Mouse (Mus musculus) T-helper 2 cell (primary cell): Measurements from ENCODE around the gene Bri3.

Experiments
- in situ Hi-C: fragments of 300-600 bp; cut with MboI, MseI; formaldehyde crosslinking; loops from one replicate; pipeline ENCODE4 v1.15.1; 2025; ENCODE audit warnings: high pct_unique_total_duplicates

The Bri3 gene

DNA sequence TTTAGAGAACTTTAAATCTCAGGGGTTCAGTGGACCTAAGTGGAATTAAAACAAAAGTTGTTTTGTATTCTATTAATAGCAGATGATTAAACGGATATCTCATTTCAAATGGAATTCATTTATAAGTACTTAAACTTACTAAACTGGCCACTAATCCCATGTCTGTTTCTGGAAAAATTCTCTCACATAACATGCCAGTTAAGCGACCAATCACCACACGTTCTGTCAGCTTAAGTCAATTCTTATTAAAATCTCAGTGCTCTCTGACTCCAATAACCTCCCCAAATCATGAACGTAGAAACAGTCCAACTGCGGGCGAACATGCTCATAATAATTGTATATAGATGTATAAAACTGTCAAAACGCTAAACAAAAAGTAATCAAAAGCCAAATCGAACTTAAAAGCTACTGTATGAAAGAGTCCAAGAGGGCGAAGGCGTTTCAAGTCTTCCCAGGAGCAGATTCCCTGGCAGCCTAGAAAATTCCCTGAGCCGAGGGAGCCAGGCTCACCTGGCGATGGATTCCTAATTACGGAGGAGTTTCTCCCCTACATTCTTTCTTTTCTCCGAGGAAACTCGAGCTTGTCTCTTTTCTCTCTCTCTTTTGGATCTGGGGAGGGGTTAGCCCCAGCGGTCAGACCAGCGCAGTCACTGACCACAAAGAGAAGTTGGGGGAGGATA lies 112.7 kb downstream of the Bri3 start:
- in situ Hi-C loops = loop anchor here (25.0 kb wide), 1 partner anchor 855 kb away; the partner anchor contains the start of genes Zkscan14 and Zkscan5

- in situ Hi-C loops = loop anchor here (25.0 kb wide), 1 partner anchor 855 kb away; the partner anchor contains the start of genes Zkscan14 and Zkscan5
Observed at GRCm38 (mm10) chr5:144357551-144357880, 113.3 kb downstream of the Bri3 start.

DNA sequence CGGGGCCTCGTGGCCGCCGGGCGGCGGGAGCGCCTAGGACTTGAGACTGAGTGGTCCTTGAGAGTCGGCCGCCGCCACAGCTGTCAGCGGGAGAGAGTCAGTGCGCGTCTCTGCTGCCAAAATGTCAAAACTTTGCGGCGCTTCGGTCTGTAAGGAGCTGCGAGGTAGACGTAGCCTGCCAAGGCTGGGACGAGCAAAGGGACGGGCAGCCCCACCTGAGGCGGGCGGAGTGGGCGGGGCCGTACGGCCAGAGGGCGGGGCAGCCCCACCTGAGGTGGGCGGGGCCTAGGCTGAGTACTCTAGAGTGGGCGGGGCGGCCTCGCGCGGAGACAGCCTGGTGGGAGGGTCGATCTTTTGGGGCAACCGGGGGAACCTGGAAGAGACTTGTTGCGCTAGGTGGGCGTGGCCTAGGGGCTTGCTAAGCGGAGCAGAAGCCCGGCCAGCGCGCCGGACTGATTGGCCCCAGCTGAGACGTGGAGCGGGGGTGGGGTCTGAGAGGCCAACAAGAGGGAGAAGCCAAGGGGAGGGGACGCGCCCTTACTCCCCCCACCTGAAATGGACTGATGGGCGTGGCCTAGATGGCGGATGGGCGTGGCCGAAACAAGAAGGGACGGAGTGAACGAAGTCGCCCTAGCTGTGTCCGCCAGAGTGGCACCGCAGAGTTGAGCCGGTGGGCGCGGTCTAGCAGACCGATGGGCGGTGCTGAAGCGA lies 113.8 kb downstream of the Bri3 start, which contains the start of gene Baiap2l1:
Baiap2l1 (minus strand) TSS at position 232 of the 711 bp plus-strand sequence.
- in situ Hi-C loops = loop anchor here (25.0 kb wide), 1 partner anchor 854 kb away; the partner anchor contains the start of genes Zkscan14 and Zkscan5

GRCm38 (mm10) chr5:144358592-144358917 lies 114.3 kb downstream of the Bri3 start:
- in situ Hi-C loops = loop anchor here (25.0 kb wide), 1 partner anchor 854 kb away; the partner anchor contains the start of genes Zkscan14 and Zkscan5

- in situ Hi-C loops = loop anchor here (25.0 kb wide), 1 partner anchor 852 kb away; the partner anchor contains the start of genes Zkscan14 and Zkscan5
Observed at GRCm38 (mm10) chr5:144359886-144360285, 115.6 kb downstream of the Bri3 start.

- in situ Hi-C loops = loop anchor here (25.0 kb wide), 1 partner anchor 852 kb away; the partner anchor contains the start of genes Zkscan14 and Zkscan5
Observed at GRCm38 (mm10) chr5:144360346-144360745, 116.1 kb downstream of the Bri3 start.

- in situ Hi-C loops = loop anchor here (25.0 kb wide), 1 partner anchor 847 kb away; the partner anchor contains the start of genes Zkscan14 and Zkscan5
Observed at GRCm38 (mm10) chr5:144364680-144365357, 120.6 kb downstream of the Bri3 start.

GRCm38 (mm10) chr5:144366551-144366950 lies 122.3 kb downstream of the Bri3 start:
- in situ Hi-C loops = loop anchor here (25.0 kb wide), 1 partner anchor 846 kb away; the partner anchor contains the start of genes Zkscan14 and Zkscan5

DNA sequence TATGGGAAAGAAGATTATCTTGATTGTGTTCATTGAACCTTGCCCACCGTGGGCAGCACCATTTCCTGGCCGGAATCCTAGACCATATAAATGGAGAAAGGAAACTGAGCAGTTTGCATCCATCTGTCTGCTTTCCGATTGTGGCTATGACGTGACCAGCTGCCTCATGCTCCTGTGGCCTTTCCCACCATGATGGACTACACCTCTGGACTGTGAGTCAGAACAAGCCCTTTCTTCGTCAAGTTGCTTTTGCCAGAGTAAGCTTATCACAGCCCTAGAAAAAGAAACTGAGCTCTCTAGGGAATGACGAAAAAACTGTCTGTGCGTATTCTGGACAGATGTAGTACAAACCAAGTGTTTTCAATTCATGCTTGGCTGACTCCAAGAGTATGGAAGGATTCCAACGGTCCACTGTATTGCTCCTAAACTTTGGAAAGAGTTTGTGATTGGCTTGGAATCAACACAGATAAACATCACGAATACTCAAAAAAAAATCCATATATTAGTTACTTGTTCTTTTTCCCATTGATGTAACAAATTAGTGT lies 124.5 kb downstream of the Bri3 start:
- in situ Hi-C loops = loop anchor here (25.0 kb wide), 1 partner anchor 844 kb away; the partner anchor contains the start of genes Zkscan14 and Zkscan5

GRCm38 (mm10) chr5:144370986-144371385 lies 126.7 kb downstream of the Bri3 start:
- in situ Hi-C loops = loop anchor here (25.0 kb wide), 1 partner anchor 841 kb away; the partner anchor contains the start of genes Zkscan14 and Zkscan5

GRCm38 (mm10) chr5:144372177-144372576 lies 127.9 kb downstream of the Bri3 start:
- in situ Hi-C loops = loop anchor here (25.0 kb wide), 1 partner anchor 840 kb away; the partner anchor contains the start of genes Zkscan14 and Zkscan5

- in situ Hi-C loops = loop anchor here (25.0 kb wide), 1 partner anchor 839 kb away; the partner anchor contains the start of genes Zkscan14 and Zkscan5
Observed at GRCm38 (mm10) chr5:144372885-144373284, 128.6 kb downstream of the Bri3 start.

DNA sequence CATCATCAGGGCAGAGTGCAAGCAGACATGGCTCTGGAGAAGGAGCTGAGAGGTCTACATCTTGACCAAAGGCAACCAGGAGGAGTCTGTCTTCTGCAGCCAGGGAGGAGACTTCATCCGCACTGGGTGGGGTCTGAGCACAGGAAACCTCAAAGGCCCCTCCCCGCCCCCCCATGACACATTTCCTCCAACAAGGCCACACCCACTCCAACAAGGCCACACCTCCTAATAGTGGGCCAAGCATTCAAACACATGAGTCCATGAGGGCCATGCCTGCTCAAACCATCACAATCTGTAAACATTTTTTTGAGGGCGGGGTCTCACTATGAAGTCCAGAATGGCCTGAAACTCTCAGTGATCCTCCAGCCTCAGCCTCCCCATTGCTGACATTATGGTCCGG lies 135.2 kb downstream of the Bri3 start:
- in situ Hi-C loops = no loop called here

DNA sequence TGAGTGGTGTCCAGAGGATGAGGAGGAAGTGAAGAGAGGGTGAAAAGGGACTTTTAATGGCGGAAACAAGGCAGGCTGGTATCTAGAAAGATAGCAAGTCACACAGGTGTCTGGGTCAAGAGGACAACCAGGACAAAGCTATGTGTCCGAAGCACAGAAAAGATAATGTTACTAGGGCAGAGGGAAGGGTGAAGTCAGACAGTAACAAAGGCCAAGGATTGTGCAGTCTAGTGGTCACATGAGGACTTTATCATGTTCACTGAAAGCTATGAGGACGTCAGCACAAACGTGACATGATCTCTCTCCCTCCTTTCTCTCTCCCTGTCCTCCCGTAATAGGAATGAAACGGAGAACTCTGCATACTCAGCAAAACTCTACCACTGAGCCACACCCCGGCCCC lies 136.5 kb downstream of the Bri3 start:
- in situ Hi-C loops = no loop called here

GRCm38 (mm10) chr5:144381782-144382181 lies 137.5 kb downstream of the Bri3 start:
- in situ Hi-C loops = no loop called here

- in situ Hi-C loops = no loop called here
Observed at GRCm38 (mm10) chr5:144383936-144384335, 139.7 kb downstream of the Bri3 start.

GRCm38 (mm10) chr5:144387851-144388250 lies 143.6 kb downstream of the Bri3 start:
- in situ Hi-C loops = loop anchor here (5.0 kb wide), 1 partner anchor 344 kb away; no protein-coding TSS in a partner anchor

GRCm38 (mm10) chr5:144394142-144394541 lies 149.9 kb downstream of the Bri3 start:
- in situ Hi-C loops = no loop called here

GRCm38 (mm10) chr5:144397566-144397965 lies 153.3 kb downstream of the Bri3 start:
- in situ Hi-C loops = no loop called here

- in situ Hi-C loops = no loop called here
Observed at GRCm38 (mm10) chr5:144400821-144401220, 156.6 kb downstream of the Bri3 start.

DNA sequence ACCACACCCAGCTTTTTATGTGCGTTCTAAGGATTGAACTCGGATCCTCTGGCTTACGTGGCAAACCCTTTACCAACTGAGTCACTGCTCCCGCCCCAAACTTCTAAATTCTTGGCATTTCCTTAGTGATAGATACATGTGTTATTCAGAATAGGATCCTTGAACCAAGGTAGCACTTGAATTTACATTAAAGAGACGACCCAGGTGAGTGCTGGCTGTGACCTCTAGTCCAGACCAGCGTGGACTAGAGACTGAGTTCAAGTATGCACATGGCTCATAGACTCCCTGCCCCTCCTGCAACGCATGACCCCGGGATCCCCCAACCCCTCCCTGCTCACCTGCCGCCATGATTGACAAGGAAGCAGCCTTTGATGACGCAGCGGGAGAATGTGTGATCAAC lies 162.0 kb downstream of the Bri3 start:
- in situ Hi-C loops = no loop called here
